Mouse (Mus musculus) heart, adult 8-10 months (tissue): ENCODE measurements around the gene Acot3. TPM values are rescaled to one million over a fixed set of nuclear protein-coding genes. Genes with fewer than 3 reads are reported as not detected.
"Not testable (repeated sequence)": the region's sequence is repeated elsewhere in the genome, so short reads cannot be mapped to it uniquely, and the experiment has no call there.

Experiments used
- DNase-seq: peaks from one replicate; pipeline ENCODE4 v3.0.0; 2022; ENCODE audit warnings: low spot score
- total RNA-seq, 4 experiments: library from RNA; stranded (reverse); gene quantifications; 2 replicates each; pipeline ENCODE4 v1.2.4; 2022

The Acot3 gene
- total RNA-seq: 1 to 10 TPM in 1 of 4 experiments, under 1 TPM in 3; 0.38 to 1.4 (median 0.95) TPM

DNA sequence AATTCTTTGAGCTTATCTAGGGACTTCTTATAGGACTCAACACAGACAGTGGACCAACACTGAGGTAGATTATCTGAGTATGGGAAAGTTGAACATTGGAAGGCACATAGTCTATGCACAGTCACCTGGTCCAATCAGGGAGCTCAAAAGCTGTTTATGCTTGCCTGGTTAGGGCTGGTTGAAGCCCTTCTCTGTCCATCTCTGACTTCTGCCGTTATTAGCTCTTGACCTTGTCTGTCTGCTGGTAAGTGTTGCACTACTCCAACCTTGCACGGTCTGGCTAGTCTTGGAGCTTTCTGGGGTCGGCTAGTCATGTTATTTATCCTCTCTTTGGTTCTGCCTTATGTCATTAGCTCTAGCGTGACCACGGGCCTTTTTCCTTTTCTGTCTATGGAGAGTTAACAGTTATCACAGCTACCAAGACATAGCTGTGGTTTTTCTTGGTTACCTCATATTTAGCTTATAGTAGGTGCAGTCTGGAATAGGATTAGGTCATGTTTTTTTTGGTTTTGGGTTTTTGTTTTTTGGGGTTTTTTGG lies at the start of gene Acot3:
TSS of gene Acot3 (plus strand) at position 208 of the 538 bp plus-strand sequence.
- DNase-seq: no peak

DNA sequence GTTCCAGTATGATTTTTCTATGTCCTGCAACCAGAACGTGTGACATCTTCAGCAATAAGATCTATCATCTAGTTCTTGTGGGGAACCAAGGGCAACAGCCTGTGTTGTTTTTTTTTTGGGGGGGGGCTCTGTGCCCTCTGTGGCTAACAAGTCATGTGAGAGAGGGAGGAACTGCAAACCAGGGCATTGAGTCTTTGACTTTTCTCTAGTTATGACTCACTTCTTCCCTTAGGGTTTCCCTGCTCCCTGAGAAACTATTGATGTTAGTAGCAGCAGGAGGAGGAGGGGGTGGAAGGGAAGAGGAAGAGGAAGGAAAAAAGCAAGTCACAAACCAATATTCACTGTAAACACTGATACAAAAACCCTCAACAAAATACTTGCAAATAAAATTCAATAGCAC lies 48.1 kb upstream of the Acot3 start:
- DNase-seq: no peak

DNA sequence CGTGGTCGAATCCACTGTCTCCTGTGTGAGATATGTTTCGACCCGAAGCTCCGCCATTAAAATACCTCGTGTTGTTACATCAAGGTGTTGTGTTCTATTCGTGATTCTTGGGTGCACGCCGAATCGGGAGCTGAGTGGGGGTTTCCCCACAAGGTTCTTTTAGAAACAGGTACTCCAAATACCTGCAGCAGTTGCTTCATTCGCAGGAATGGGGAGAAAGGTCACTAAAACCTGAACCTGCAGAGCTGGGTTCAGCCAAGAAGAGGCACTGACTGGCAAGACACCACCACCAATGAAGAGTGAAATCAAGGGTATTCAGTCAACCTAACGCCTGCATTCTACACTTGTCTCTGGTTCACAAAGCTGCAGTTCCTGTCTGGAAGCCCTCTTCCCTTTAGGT lies 43.7 kb upstream of the Acot3 start:
- no peak for DNase-seq

DNA sequence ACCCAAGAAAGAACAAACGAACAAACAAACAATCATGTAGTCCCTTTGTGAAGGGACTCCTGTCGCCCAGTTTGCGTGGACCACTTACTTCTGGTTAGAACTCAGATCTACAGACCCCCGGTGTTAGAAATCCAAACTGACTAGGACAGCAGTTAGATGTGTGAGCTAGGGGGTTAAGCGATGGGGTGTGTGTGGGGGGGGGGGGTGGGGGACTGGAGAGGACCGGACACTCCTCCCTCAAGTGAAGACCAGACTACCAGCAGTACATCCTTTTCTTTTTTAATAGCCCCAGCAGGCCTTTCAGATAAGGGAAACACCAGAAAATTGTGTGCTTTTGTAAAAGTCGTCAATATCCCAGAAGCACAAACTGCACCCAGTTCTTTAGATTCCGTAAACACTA lies 43.2 kb upstream of the Acot3 start:
- DNase-seq: no peak

DNA sequence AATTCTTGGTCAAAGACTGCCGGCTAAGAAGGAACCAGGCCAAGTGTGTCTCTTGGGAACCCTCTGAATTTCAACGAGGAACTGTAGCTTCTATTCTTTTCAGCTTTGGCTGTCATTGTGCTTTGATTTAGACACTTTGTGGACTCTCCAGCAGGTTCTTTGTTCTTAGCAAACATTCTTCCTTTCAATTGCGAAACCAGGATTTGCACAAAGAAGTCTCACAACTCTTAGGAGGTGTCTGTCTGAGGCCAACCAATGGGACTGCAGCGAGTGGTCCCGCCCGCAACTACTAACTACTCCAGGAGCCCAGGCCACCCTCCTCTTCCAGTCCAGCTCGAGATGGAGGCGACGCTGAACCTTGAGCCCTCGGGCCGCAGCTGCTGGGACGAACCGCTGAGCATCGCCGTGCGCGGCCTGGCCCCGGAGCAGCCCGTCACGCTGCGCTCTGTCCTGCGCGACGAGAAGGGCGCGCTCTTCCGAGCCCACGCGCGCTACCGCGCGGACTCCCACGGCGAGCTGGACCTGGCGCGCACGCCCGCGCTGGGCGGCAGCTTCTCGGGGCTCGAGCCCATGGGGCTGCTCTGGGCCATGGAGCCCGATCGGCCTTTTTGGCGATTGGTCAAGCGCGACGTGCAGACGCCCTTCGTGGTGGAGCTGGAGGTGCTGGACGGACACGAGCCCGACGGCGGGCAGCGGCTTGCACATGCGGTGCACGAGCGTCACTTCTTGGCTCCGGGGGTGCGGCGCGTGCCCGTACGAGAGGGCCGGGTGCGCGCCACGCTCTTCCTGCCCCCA lies 42.6 kb upstream of the Acot3 start, which contains the start of gene Acot1:
TSS of gene Acot1 (plus strand) at position 320 of the 795 bp plus-strand sequence.
- peak; percentile 71 for DNase-seq

DNA sequence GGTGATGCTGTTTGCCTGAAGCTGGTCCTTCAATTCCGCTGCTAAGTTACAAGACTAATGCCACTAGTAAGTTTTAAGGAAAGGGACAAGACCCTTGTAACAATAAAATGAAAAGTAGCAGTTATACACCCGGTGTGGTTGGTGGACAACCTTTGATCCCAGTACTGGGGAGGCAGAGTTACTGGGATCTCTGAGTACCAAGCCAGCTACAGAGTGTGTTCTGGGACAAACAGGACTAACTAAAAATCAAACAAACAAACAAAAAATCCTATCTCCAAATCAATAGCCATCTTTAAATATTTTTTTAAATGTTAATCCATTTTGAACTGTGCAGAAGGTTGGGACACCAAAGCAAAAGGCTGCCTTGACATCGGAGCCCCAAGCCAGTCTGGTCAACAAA lies 41.7 kb upstream of the Acot3 start:
- no peak for DNase-seq

DNA sequence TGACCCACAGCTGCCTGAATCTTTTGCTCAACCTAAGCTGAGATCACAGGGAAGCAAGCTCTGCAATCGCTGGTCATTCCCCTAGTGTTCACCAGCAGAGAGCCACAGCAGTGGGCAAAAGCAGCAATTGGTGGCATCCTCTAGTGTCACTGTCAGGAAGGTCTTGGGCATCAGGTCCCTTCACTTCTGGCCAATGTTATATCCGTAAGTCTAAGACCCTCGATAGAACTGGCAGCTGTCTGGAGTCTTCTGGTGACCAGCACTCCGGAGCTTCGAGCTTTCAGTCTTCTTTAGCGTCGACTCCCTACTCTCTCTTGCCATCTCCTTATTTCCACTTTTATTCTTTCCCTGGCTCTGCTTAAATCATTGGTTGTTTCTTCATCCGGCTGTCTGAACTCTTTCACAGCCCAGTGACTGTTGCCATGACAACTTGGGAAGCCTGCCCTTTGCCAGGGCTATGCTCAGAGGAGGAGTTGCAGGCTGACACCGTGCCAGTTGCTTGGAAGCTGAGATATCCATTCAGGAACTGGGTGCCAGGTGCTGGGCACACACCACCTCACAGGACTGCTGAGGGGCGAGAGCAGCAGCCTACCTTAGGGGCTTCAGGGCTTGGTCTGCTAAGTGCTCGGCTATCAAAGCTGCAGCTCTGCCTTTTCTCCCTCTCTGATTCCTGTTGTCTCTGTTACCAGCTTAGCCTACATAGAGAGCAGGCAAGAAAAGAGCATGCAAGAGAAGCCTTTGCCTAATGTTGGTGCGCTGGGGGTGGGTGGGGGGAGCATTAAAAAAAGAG lies 40.5 kb upstream of the Acot3 start:
- DNase-seq: no peak

DNA sequence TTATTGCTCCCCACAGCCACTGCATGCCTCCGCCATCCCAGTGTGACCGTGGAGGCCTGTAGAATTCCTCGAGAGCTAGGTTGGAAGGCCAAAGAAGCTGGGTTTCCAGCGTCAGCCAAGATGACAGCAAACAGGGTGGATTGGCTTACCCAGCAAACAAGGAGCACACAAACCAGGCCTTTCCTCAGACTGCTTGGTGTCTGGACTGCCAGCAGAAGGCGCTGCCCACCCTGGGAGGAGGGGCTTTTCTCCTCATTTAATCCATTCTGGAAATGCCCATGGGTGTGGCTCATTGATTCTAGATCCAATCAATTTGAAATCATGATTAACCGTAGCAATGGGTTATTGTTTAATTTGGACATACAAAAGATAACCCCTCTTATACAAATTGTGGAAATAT lies 38.8 kb upstream of the Acot3 start:
- no peak for DNase-seq

DNA sequence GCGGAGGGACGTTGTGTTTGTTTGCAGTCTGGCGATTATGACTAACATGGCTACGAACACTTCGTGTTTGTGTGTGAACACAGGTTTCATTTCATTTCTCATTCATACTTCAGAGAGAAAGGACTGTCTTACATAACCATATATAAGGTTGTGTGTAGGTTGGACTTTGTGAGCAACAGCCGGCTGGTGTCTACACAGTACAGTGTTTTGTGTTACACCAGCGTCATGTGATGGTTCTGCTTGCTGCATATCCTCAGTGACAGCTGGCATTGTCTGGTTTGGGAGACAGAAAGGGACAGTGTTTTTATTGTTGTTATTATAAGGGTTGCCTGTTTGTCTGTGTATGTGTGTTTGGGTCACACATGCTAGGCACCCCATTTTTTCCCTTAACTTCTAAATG lies 38.2 kb upstream of the Acot3 start:
- no peak for DNase-seq

DNA sequence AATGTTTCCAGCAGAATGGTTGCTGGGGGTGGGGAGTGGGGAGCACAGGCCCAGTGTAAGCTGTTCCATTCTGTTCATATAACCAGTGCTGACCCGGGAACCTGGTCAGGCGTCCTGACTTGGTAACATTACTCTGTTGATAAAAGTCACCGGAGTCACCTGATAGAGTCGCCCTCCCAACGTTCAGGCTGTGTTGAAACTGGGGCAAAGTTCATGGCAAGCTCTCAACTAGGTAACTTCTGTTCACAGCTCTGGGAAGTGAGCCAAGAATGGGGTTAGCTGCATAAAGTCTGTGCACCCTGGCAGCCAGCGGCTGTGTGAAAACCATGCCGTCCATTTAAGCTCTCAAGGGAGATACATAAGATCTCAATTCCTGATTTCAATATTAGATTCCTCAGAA lies 31.4 kb upstream of the Acot3 start:
- DNase-seq: peak; percentile 74

DNA sequence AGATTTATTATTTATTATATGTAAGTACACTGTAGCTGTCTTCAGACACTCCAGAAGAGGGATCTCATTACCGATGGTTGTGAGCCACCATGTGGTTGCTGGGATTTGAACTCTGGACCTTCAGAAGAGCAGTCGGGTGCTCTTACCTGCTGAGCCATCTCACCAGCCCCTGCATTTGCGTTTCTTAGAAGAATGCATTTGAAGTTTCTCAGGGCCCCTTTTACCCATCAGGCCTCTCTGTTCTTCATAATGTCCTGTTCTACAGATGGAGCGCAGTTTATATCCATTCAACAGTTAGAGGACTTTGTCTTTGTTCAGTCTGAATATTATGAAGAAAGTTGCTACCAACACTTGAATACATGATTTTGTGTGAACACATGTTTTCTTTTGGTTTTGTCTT lies 29.7 kb upstream of the Acot3 start:
- DNase-seq: not testable (repeated sequence)

DNA sequence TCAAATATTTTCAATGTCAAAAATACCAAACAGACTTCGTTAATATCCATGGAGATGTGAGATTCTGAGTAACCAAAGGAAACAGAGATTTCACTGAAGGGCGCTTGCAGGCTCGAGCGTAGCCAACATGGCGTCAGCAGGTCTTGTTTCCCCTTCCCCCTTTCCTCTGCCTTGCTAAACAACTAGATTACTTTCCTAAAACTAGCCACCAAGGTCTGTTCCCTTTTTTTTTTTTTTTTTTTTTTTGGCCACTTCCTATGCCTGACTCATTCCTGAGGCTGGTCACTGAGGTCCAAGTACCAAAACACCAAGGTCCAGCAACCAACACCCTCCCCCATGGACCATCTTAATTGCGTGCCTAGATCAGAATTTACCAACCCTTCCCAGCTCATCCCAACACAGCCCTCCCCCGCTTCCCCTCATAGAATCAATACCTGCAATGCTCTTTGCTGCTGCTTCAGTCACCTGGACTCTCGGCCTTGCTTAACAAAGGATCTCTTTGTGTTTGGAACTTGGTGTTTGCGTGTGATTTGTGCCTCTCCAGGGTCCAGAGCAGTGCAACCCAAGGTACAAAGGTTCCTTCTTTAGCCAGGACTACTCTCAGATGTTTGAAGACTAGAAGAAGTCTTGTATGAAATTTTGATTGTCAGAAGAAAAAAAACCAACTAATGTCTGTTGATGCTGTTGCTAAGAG lies 28.7 kb upstream of the Acot3 start:
- no peak for DNase-seq

DNA sequence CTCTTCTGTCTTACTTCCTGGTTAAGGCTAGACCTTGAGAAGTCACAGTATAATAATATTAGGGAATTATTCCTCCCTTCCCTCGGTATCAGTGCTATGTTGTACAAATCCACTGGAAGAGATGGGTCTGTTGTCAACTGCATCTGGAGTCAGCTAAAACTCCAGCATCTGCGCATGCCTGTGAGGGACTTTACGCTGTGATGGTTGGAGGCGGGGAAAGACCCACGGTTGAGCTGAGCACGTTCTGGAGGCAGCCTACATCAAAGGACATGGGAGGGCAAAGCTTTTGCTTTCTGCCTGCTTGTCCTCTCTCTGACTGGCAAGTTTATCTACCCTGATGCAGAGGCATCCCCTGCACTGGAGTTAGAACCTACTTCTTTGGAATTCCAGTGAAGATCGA lies 26.1 kb upstream of the Acot3 start:
- DNase-seq: no peak

DNA sequence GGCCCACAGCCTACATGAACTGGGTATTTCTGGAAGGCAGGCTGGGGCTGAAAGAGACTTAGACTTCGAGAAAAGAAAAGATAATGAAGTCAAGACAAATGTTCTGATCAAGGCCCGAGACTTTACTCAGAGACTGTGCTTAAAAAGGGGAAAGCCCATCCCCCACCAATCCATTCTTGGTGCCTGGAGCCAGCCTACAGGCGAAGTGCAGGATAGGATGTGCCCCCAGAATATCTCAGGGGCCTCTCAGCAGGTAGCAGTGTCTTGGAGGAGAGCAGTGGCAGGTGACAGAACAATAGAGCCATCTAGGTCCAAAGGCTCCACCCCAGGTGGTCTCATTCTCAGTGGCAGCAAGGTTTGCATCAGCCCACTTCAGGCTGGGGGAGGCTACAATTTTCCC lies 23.6 kb upstream of the Acot3 start:
- DNase-seq: not testable (repeated sequence)

DNA sequence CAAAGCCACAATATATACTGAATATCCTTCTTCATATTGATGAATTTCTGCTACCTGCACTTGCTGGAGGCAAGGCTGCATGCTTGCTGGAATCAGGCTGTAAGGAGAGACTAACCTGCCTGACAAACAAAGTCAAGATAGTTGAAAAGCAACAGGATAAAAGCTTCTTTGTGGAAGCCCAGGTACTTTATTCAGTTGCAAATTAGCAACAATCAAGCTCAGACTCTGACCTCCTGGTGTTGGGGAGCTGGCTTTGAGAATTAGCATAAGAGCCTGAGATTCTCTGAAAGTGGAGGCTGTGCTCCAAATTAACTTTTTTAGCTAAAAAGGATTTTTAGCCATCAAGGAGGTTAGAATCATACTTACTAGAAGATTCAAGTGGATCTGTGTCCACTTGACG lies 22.9 kb upstream of the Acot3 start:
- DNase-seq: not testable (repeated sequence)

DNA sequence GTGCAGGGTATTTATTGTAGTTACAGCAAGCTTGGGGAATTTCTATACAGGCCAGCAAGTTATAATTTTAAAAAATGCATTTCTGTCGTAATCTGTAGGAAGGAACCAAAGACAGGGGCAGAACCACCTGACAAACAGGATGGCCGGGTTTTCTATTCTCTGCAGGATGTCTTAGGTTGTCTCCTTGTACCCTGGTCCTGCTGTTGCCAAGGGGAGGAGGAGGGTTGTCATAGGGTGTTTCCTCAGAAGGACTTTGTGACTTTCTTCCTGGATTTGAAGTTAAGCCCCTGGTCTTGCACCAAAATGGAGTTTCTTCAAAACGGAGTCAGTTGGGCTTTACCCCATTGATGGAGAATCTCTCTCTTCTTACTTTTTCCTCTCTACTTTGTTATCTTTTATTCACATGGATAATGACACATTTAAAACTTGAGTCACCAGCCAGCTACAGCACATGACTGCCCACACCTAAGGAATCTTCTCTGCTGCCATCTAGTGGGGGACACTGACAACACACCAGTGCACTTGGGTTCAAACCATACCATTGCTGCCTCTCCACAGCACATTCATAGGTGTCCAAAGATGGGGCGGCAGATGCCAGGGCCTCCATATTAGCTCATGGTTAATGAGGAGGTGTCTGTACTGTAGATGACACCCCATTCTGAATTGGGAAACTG lies 21.1 kb upstream of the Acot3 start:
- peak; percentile 86 for DNase-seq

DNA sequence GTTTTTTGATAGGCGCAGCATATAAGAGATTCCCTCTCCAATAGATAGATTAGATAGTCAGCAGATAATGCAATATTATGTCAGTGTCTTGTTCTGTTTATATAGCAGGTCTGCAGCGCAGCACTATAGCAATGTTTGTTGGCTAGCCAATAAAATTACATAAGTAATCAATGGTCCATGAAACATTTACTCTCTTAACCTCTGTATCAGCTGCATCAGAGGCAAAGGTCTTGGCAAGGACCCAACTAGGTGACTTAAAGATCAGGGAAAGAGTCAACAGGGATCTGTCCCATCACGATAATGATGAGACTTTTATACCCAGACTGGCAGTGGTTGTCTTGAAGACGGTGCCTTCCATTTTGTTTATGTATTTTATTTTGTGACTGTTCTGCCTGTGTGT lies 19.1 kb upstream of the Acot3 start:
- DNase-seq: no peak

DNA sequence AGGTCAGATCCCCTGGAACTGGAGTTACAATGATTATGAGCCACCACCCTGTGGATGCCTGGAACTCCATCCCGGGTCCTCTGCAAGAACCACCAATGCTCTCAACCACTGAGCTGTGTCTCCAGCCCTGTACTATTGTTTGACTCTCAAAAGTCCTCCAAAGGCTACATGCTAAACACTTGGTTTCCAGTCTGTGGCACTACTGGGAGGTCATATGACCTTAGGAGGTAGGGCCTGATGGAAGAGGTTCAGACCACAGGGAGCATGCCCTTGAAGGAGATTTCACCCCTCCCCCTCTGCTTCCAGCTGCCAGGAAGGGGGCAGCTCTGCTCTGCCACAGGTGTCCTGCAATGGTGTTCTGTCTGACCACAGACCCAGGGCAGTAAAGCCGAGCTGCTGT lies 18.6 kb upstream of the Acot3 start:
- not testable (repeated sequence) for DNase-seq

DNA sequence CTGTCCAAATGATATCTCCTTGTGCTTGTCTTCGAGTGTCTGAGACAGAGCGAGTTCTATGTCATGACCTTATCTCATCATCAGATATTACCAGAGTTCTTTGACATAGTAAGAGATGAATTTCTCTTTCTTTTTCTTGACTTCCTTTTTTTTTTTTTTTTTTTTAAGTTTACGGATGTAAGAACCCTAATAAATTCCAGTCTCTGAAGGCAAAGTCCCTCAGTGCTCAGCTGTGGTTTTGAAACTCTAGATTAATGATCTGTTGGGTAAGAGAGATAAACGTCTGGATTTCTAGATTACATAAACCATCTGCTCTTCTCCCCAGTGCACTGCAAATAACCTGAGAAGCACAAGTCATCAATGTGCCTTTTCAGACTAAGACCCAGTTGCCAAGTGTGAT lies 17.8 kb upstream of the Acot3 start:
- no peak for DNase-seq

DNA sequence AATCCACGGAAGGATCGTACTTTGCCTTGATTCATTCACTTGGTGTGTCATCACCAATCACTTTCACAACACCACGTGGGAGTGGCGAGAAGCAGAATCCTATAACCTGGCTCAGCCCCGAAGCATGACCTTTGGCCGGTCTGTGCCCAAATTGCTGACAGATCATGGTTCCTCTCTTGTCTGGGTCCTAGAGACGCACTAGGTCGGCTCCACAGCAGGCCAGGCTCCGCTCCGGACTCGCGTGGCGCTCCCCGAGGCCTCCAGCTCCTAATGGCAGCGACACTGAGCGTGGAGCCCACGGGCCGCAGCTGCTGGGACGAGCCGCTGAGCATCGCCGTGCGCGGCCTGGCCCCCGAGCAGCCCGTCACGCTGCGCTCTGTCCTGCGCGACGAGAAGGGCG lies 13.7 kb upstream of the Acot3 start, which contains the start of gene Acot4:
TSS of gene Acot4 (plus strand) at position 139 of the 400 bp plus-strand sequence.
- DNase-seq: not testable (repeated sequence)

DNA sequence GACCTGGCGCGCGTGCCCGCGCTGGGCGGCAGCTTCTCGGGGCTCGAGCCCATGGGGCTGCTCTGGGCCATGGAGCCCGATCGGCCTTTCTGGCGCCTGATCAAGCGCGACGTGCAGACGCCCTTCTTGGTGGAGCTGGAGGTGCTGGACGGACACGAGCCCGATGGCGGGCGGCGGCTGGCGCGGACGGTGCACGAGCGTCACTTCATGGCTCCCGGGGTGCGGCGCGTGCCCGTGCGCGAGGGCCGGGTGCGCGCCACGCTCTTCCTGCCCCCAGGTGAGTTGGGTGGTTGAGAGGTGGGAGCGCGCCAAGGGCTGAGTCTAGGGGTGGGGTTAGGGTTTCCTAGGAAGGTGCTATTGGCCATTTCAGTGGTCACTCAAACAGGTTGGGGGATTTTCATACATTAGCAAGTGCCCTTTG lies 13.2 kb upstream of the Acot3 start, which contains the start of gene Gm49366:
TSS of gene Gm49366 (plus strand) at position 245 of the 421 bp plus-strand sequence.
- not testable (repeated sequence) for DNase-seq
